Mouse (Mus musculus) MEL (cell line): ENCODE data around the gene 2300009A05Rik.

ENCODE experiments used
- CTCF ChIP-seq, 3 experiments: IDR thresholded peaks in 2 of 3; conservative IDR thresholded peaks in 1 of 3; 2 replicates each; pipeline ENCODE4 v1.5.1; 2011 to 2012; ENCODE audit warnings: low read length in 3 of 3, low read depth in 2 of 3, mild to moderate bottlenecking in 2 of 3, improper control_type of control experiment in 1 of 3, inconsistent platforms in 1 of 3, mixed read lengths in 1 of 3, moderate library complexity in 1 of 3; ENCODE audit not compliant: control insufficient read depth in 1 of 3, insufficient read depth in 1 of 3, poor library complexity in 1 of 3, severe bottlenecking in 1 of 3
- EP300 ChIP-seq, 2 experiments: IDR thresholded peaks; 2 replicates each; pipeline ENCODE4 v1.6.1; 2011; ENCODE audit warnings: improper control_type of control experiment in 2 of 2, low read length in 2 of 2, low read depth in 1 of 2, mild to moderate bottlenecking in 1 of 2
- GATA1 ChIP-seq: IDR thresholded peaks from 2 replicates; pipeline ENCODE4 v1.6.1; 2011; ENCODE audit warnings: low read depth, low read length, improper control_type of control experiment
- NRF1 ChIP-seq: IDR thresholded peaks from 2 replicates; pipeline ENCODE4 v1.6.1; 2014; ENCODE audit warnings: low read depth, mild to moderate bottlenecking, inconsistent platforms, low read length, improper control_type of control experiment, moderate library complexity; ENCODE audit not compliant: poor library complexity, insufficient read depth, severe bottlenecking
- POLR2A ChIP-seq, 2 experiments: IDR thresholded peaks; 2 replicates each; pipeline ENCODE4 v1.6.1; 2011 to 2012; ENCODE audit warnings: low read length in 2 of 2, mild to moderate bottlenecking in 2 of 2, control low read depth in 1 of 2, improper control_type of control experiment in 1 of 2, low read depth in 1 of 2, moderate library complexity in 1 of 2; ENCODE audit not compliant: control insufficient read depth in 1 of 2, insufficient read depth in 1 of 2, poor library complexity in 1 of 2
- SMC3 ChIP-seq: IDR thresholded peaks from 2 replicates; pipeline ENCODE4 v1.6.1; 2011; ENCODE audit warnings: low read depth, low read length, improper control_type of control experiment
- ZC3H11A ChIP-seq: IDR thresholded peaks from 2 replicates; pipeline ENCODE4 v1.6.1; 2012; ENCODE audit warnings: low read depth, mild to moderate bottlenecking, inconsistent platforms, low read length, improper control_type of control experiment
- ZKSCAN1 ChIP-seq: IDR thresholded peaks from 2 replicates; pipeline ENCODE4 v1.6.1; 2012; ENCODE audit warnings: low read depth, mild to moderate bottlenecking, inconsistent platforms, low read length, improper control_type of control experiment, moderate library complexity

- no peak for TF ChIP-seq NRF1
- TF ChIP-seq POLR2A (IDR thresholded peaks at IDR 0.05; ENCODE audit: control insufficient read depth in 1 of 2, insufficient read depth in 1 of 2, low read depth in 1 of 2, low read length in 2 of 2, poor library complexity in 1 of 2), result no peak
- TF ChIP-seq ZC3H11A, result no peak
- no peak for TF ChIP-seq CTCF (IDR thresholded peaks at IDR 0.05 in 2 of 3, conservative IDR thresholded peaks at IDR 0.05 in 1 of 3; ENCODE audit: control insufficient read depth in 1 of 3, insufficient read depth in 1 of 3, low read depth in 2 of 3, low read length in 3 of 3, poor library complexity in 1 of 3, severe bottlenecking in 1 of 3)
- no peak for TF ChIP-seq EP300 (IDR thresholded peaks at IDR 0.05; ENCODE audit: low read depth in 1 of 2, low read length in 2 of 2)
- TF ChIP-seq GATA1, result no peak
- TF ChIP-seq ZKSCAN1, result no peak
- no peak for TF ChIP-seq SMC3
These were observed 38.6 kb downstream of the 2300009A05Rik start for GRCm38 (mm10) chr9:63360410-63360809.
